Mouse (Mus musculus) WW6 (cell line): ENCODE measurements around the gene Krt27.

Source experiments
- DNase-seq: peaks from one replicate; pipeline ENCODE4 v3.0.0-alpha.2; 2013; ENCODE audit warnings: low read depth, low spot score

Krt27 gene

DNA sequence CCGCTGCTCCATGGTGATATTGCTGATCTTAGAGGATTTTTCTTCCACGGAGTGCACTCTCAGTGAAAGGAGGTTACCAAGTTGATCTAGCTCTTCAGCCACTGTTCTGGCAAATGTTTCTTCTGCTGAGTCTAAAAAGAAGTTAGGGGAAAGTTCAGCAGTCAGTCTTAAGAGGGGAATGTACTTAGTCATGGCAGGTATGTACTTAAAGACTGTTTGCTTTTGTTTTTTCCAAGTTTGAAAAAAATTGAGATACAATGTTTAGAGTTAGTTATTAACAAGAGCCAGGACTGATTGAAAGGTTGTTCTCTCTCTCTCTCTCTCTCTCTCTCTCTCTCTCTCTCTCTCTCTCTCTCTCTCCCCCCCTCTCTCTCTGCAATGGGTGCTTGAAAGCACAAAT is 21.2 kb downstream of the Krt27 start:
- DNase-seq: no peak

GRCm38 (mm10) chr11:99322851-99323250 is 28.1 kb downstream of the Krt27 start, which contains the start of gene Krt25:
Gene Krt25 (minus strand): TSS chr11:99322951.
- no peak for DNase-seq

DNA sequence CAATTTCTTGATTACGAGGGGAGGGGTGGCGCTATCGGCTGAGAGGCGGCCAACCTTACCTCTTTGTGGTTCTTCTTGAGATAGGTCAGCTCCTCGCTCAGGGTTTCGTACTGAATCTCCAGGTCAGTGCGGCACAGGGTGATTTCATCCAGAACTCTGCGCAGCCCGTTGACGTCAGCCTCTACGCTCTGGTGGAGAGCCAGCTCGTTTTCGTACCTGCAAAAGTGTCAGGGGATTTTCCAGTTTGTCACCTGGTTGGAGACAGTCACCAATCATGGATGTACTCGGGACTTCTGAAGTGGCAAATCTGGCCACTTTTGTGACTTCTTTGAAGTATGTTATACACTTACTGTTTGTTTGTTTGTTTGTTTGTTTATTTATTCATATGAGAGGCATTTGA is 29.8 kb downstream of the Krt27 start:
- DNase-seq: no peak

- no peak for DNase-seq
These were observed 31.8 kb downstream of the Krt27 start for GRCm38 (mm10) chr11:99319127-99319526.

- DNase-seq: no peak
These were observed 34.4 kb downstream of the Krt27 start for GRCm38 (mm10) chr11:99316543-99316942.

DNA sequence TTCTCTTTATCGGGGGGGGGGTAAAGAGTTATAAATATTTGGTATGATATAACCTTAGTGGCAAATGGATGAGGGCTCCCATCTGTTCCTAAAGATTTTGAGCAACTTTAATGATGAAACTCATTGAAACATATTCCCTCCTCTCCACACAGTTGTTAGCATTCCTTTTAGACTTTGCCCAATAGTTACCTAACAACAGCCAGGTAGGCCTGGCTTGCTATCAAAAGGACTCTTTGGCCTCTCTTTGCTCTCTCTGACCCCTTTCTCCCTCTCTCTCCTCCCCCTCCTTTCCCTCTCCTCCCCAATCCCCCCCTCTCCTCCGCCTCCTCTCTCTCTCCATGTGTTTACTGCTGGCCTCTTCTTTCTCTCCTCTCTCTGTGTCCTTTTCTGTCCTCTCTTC is 36.3 kb downstream of the Krt27 start:
- no peak for DNase-seq

DNA sequence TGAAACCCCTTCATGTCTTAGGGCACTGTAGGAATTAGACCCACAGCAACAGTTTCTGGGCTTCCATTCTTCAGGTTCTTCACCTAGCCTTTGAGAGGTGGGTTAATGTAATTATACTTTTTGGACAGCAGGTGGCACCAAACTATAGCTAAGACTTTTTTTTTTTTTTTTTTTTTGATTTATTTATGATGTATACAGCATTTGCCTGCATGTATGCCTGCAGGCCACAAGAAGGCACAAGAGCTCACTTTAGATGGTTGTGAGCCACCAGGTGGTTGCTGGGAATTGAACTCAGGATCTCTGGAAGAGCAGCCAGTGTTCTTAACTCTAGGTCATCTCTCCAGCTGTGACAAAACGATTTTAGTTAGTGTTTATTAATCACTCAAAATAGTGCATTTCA is 40.0 kb downstream of the Krt27 start:
- DNase-seq: no peak

DNA sequence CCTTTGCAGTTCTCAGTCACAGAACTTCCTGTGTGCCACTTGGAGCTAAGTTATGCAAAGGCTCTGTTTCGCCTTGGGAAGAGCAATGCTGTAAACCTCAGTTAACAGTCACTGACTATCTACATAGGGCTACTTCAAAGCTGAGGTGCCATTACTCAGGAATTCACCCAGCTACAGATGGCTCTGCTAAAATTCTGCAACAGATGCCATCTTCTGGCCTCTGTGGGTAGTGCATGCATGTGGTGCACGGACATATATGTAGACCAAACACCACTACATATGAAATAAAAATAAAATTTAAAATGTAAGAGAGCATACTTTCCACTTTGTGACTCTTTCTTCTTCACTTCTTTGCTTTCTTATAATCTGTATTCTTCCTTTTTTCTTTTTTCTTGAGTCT is 43.3 kb downstream of the Krt27 start:
- peak; percentile 58 for DNase-seq
